Mouse (Mus musculus): ENCODE data around the gene Gckr. TPM values are rescaled to one million over a fixed set of nuclear protein-coding genes. Genes with fewer than 3 reads are reported as not detected.

Gene Gckr
- polyA plus RNA-seq, 1 experiment from 2014 or later = 0.20 TPM

DNA sequence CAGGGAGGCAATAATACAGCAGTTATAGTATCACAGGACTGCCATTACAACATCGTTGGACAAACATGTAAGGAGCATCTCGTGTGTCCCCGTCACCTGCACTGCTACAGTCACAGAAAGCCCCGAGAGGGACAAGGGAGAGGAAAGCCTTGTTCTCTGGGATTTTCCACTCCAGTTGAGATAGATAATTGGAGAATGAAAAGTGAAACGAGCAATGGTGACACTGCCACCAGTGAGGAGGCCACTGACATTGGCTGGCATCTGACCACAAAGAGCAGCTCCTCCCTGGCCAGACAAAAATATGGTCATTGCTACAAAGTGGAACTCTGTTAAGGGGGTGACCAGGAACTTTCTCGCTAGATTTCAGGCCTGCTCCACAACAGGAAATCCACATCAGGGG is 29.6 kb upstream of the Gckr start:
- 55% methylated on average over 6 of the region's 6 CpGs for WGBS
- H3K36me3 ChIP-seq = peaks cover 85% of the 10 kb centered on the region
- H3K4me1 ChIP-seq = no peaks in the 10 kb centered on the region
- no peak overlapping the region for H3K27ac ChIP-seq (replicated peaks)
- no peak for ATAC-seq (ENCODE audit: low FRiP score, low read depth)
- H3K9me3 ChIP-seq = no peaks in the 10 kb centered on the region
- no peak overlapping the region for H3K4me3 ChIP-seq
- H3K4me2 ChIP-seq (replicated peaks) = no peak overlapping the region
- H3K27me3 ChIP-seq = no peaks in the 10 kb centered on the region
- H3K9ac ChIP-seq (replicated peaks) = no peak overlapping the region

DNA sequence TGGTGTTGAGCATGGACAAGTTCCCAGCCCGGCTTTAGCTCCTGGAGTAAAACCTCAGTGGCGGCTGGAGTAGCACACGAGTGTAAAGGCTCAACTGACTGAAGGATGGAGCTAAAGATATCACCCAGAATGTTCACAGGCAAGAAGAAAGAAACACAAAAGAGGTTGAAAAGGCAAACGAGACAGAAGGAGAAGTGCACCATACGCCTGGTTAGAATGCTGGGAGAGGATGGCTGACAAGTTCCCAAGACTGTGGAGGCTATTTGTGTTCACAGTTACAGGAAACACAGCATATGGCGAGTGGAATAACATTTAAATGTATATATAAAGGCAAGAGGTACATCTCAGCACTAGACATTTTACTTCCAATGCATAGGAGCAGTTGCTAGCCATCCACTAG is 24.2 kb upstream of the Gckr start:
- ATAC-seq (ENCODE audit: low FRiP score, low read depth) = no peak
- no peak overlapping the region for H3K4me2 ChIP-seq (replicated peaks)
- no peaks in the 10 kb centered on the region for H3K4me1 ChIP-seq
- no peak overlapping the region for H3K27ac ChIP-seq (replicated peaks)
- 90% methylated on average over 6 of the region's 6 CpGs for WGBS
- H3K36me3 ChIP-seq = peaks cover 58% of the 10 kb centered on the region
- H3K4me3 ChIP-seq = no peak overlapping the region
- no peak overlapping the region for H3K9ac ChIP-seq (replicated peaks)
- no peaks in the 10 kb centered on the region for H3K9me3 ChIP-seq
- H3K27me3 ChIP-seq = no peaks in the 10 kb centered on the region

DNA sequence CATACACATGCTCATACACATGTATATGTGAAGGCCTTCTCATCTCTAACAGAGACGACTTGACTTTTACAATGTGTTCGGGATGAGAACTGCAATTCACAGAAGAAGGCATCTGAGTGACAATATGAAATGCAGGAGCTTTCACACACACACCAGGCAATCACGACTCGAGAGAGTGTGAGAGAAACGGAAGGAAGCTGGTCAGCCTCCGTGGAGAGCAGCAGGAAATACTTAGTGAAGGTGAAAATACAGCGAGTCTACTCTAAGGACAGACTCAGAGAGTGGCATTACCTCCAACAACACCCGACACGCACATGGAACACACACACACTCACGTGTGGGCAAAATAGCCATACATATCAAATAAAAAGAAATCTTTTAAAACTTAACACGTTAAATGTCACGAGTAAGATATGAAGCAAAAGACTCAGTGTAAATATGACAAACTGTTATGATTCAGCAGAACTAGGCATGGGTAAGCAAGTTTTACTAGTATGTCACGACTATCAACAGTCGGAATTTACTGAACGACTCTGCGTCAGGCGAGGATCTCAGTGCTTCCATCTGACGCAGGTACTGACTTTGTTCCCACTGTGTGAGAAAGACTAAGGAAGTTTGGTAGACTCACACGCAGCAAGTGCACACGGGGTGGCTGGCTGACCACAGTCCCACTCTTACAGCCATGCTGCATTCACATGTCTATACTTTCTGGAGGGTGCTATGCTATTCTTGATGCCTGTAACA is 17.8 kb upstream of the Gckr start:
- Histone ChIP-seq H3K36me3 (peaks cover 69% of the 10 kb centered on the region), H3K4me2 (replicated peaks) (no peak overlapping the region)
- WGBS = 89% methylated on average over 20 of the region's 20 CpGs

DNA sequence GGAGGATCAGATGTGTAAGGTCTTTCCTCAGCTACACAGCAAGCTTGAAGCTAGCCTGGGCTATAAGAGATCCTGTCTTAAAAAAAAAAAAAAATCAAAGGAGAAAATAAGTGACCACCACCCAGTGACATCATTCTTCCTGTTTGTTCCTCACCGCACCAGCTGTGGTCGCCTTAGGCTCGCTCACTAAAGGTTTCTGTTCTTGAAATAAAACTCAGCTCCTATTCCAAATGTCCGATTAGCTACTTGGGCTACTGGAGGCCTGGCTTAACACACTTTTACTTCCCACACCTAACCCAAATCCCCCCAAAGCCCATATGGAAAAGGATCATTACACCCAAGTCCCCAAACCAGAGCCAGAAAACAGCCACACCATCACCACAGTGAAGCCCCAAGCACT is 9.0 kb upstream of the Gckr start:
- Histone ChIP-seq H3K9me3 (no peaks in the 10 kb centered on the region), H3K27ac (replicated peaks) (no peak overlapping the region), H3K4me2 (replicated peaks) (no peak overlapping the region), H3K36me3 (peaks cover 36% of the 10 kb centered on the region), H3K4me3 (no peak overlapping the region), H3K4me1 (peaks cover 14% of the 10 kb centered on the region), H3K9ac (replicated peaks) (no peak overlapping the region), H3K27me3 (no peaks in the 10 kb centered on the region)
- WGBS = 92% methylated on average over 4 of the region's 4 CpGs
- ATAC-seq (ENCODE audit: low FRiP score, low read depth) = no peak

More for the DNA sequence above, 17.8 kb upstream of the Gckr start:
- no peak for ATAC-seq (ENCODE audit: low FRiP score, low read depth)
- Histone ChIP-seq H3K9ac (replicated peaks) (no peak overlapping the region), H3K4me3 (no peak overlapping the region), H3K4me1 (no peaks in the 10 kb centered on the region), H3K27me3 (no peaks in the 10 kb centered on the region), H3K9me3 (no peaks in the 10 kb centered on the region), H3K27ac (replicated peaks) (no peak overlapping the region)

DNA sequence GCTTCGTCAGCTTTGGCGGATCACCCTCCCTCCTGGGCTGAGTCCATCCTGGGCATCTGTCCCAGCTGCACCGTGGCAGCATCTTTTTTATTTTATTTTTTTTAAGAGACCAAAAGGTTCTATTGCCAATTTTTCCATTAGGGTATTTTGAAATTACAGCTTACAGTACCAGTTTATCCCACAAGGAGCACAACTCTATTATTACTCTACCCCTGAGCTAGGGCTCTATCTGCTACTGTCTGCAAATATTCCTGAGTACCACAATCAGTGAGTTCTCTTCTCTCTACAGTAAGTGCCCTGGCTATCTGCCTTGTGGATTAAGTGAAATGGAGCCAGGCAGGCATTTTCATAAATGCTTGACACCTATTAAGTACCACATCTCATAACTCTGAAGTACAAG is 8.6 kb upstream of the Gckr start:
- H3K4me1 ChIP-seq = peaks cover 14% of the 10 kb centered on the region
- H3K9ac ChIP-seq (replicated peaks) = no peak overlapping the region
- H3K4me3 ChIP-seq = no peak overlapping the region
- WGBS = 84% methylated on average over 3 of the region's 3 CpGs
- H3K27me3 ChIP-seq = no peaks in the 10 kb centered on the region
- H3K9me3 ChIP-seq = no peaks in the 10 kb centered on the region
- no peak overlapping the region for H3K4me2 ChIP-seq (replicated peaks)
- ATAC-seq (ENCODE audit: low FRiP score, low read depth) = no peak
- no peak overlapping the region for H3K27ac ChIP-seq (replicated peaks)
- peaks cover 31% of the 10 kb centered on the region for H3K36me3 ChIP-seq

DNA sequence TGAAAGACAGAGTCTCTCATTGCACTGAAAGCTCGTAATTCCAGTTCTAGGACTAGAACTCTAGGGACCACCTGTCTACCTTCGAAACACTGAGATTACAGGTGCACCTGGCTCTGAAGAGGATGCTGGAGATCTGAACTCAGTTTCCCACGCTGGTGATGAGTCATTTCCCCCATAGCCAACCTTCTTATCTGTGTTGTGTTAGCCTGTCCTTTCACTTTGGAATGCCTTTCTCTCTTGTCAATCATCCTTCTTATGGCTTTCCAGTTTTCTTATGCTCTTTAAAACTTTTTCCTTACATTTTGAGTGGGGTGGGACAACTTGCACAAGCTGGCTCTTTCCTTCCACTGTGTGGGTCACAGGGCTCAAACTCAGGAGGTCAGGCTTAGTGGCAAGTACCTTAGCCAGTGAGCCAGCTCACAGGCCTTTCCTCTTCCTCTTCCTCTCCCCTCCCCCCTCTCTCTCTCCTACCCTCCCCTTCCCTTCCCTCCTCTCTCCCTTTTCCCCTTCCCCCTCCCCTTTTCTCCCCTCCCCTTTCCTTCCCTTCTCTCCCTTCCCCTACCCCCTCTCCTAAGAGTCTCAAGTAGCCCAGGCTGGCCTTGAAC is 7.5 kb upstream of the Gckr start:
- Histone ChIP-seq H3K27me3 (no peaks in the 10 kb centered on the region), H3K36me3 (peaks cover 30% of the 10 kb centered on the region), H3K4me2 (replicated peaks) (peak overlapping the region; percentile 84), H3K4me1 (peaks cover 24% of the 10 kb centered on the region), H3K9ac (replicated peaks) (no peak overlapping the region), H3K9me3 (no peaks in the 10 kb centered on the region), H3K27ac (replicated peaks) (no peak overlapping the region), H3K4me3 (peak overlapping the region; percentile 51; the same call in 1 of the 2 replicates)
- 79% methylated on average over 3 of the region's 3 CpGs for WGBS
- no peak for ATAC-seq (ENCODE audit: low FRiP score, low read depth)

DNA sequence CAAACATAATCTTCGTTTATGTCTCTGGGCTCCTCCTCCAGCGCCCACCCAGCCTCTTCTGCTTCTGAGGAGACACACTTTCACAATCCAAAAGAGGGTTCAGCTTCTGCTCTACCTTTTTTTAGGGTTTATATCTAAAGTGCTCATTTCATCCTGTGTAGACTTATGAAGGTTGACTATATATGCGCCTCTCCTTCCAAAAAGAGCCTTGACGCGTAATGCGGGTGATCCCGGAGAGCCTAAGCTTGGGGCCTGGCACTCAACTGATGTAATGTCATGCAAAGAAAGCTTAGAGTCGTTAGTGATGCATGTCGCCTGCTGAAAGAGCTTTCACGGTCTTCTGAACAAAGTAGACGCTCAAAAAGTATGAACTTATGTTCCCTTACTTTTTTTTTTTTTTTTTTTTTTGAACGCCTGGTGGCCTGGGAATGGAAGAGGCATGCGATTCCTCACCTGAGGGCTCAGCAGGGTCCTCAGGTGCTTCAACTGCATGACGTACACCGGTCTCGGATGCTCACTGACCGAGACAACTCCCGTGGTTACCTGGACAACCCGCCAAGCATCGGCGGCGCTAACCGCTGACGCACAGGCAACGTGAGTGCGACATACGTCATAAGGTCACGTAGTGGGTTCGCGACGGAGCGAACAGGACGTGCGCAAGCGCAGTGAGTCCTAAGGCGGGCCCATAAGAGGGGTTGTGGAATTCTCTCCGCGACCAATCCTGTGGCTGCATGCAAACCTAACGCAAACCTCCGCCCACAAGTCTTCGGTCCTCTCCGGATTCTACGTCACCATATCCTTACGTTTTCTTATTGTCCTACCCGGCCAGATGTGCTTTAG is 6.5 kb upstream of the Gckr start, which contains the start of gene Ift172:
Gene Ift172, minus strand, starts transcription at position 596 of the 840 bp plus-strand sequence.
- Histone ChIP-seq H3K27ac (replicated peaks) (peak within 1 kb of the TSS; percentile 81), H3K4me3 (peak within 1 kb of the TSS; percentile 51), H3K36me3 (peaks cover 20% of the 10 kb centered on the region), H3K4me2 (replicated peaks) (peak within 1 kb of the TSS; percentile 84), H3K4me1 (peaks cover 30% of the 10 kb centered on the region), H3K9me3 (no peaks in the 10 kb centered on the region), H3K27me3 (no peaks in the 10 kb centered on the region), H3K9ac (replicated peaks) (peak within 1 kb of the TSS; percentile 59)
- 3% methylated on average over 45 of the region's 45 CpGs for WGBS
- ATAC-seq (ENCODE audit: low FRiP score, low read depth) = peak; percentile 84

DNA sequence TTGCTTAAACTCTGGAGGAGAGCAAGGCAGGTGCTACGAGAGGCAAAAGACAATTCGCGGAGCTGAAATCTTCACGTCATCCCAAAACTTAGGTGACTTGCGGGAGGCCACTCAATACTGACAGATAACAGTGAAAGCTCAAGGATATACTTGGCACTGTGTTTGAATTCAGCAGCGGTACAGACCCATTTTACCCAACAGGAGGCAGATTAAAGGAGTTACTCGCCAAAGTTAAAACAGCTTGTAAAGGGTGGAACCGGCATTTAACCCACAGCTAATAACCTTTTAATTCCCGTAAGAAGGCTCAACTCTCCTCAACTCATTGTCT is 5.9 kb upstream of the Gckr start:
- Histone ChIP-seq H3K4me1 (peaks cover 30% of the 10 kb centered on the region), H3K27me3 (no peaks in the 10 kb centered on the region), H3K9me3 (no peaks in the 10 kb centered on the region), H3K9ac (replicated peaks) (peak overlapping the region; percentile 59), H3K4me2 (replicated peaks) (peak overlapping the region; percentile 84), H3K36me3 (peaks cover 14% of the 10 kb centered on the region; the same call in 1 of the 2 replicates), H3K27ac (replicated peaks) (peak overlapping the region; percentile 81), H3K4me3 (peak overlapping the region; percentile 51)
- 3% methylated on average over 9 of the region's 9 CpGs for WGBS
- no peak for ATAC-seq (ENCODE audit: low FRiP score, low read depth)

DNA sequence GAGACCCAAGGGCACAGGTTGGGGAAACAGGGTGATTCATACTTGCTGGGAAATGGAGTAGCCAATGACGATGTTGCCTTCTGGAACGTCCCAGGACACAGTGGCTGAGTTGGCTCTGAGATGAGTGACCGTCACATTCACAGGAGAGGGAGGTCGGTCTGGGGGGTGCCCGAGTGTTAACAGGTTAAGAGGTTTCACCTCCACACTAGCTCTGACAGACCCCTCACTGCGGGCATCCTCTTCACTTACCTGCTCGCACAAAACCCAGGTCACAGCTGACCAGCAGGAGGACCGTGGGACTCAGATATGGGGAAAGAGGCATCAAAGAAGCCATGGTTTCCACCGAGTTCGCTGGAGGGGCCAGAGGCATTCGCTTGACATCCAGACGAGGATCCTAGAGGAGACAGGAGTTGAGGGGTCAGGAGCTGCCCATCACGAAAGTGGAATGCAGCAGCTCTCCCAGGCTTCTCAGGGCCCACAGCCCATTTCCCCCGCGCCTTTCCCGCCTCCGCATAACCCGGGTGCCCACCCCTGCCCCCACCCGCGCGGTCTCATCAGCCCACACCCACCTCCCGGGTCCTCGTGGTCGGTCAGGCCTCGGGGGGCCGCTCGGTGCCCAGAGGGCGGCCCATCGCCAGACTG is 2.2 kb upstream of the Gckr start:
- H3K9ac ChIP-seq (replicated peaks) = peak overlapping the region; percentile 93
- H3K4me3 ChIP-seq = peak overlapping the region; percentile 82
- H3K27me3 ChIP-seq = peaks cover 6% of the 10 kb centered on the region; the same call in 1 of the 2 replicates
- ATAC-seq (ENCODE audit: low FRiP score, low read depth) = no peak
- WGBS = 5% methylated on average over 26 of the region's 29 CpGs
- no peaks in the 10 kb centered on the region for H3K9me3 ChIP-seq
- H3K36me3 ChIP-seq = 0 out of 2 replicates have a peak, but pooled peaks cover 8% of the 10 kb centered on the region
- peaks cover 28% of the 10 kb centered on the region for H3K4me1 ChIP-seq
- H3K27ac ChIP-seq (replicated peaks) = peak overlapping the region; percentile 88
- peak overlapping the region; percentile 87 for H3K4me2 ChIP-seq (replicated peaks)

DNA sequence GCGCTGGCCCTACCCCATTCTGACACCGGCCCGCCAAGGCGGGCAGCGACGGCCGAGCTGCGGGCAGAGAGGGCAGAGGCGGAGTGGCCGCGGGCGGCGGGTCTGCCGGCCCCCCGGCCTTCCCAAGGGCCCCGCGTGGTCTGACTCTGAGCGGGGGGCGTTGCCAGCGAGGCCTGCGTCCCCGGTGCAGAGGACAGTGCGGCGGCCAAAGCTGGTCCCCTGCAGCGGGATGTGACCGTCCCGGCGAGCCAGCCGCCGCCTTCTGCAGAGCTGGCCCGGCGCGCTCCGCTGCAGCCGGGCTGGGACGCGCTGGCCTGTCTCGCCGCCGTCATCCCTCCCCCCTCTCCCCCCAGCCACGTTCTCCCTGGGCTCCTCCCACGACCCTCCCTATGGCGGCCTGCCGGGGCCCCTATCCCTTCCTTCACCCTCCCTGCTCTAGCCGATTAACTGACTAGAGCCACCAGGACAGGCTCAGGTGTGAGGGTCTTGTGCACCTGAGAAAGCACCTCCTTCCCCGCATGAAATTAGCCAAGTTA is 1.6 kb upstream of the Gckr start, which contains the start of gene Fndc4:
Gene Fndc4, minus strand, starts transcription at position 475 of the 536 bp plus-strand sequence.
- peak within 1 kb of the TSS; percentile 87 for H3K4me2 ChIP-seq (replicated peaks)
- peak within 1 kb of the TSS; percentile 93 for H3K9ac ChIP-seq (replicated peaks)
- 0 out of 2 replicates have a peak, but pooled peaks cover 8% of the 10 kb centered on the region for H3K36me3 ChIP-seq
- H3K4me1 ChIP-seq = peaks cover 23% of the 10 kb centered on the region
- no peaks in the 10 kb centered on the region for H3K9me3 ChIP-seq
- H3K4me3 ChIP-seq = peak within 1 kb of the TSS; percentile 82
- H3K27me3 ChIP-seq = peaks cover 6% of the 10 kb centered on the region; the same call in 1 of the 2 replicates
- ATAC-seq (ENCODE audit: low FRiP score, low read depth) = peak; percentile 83
- under 1% methylated on average over 32 of the region's 46 CpGs for WGBS
- H3K27ac ChIP-seq (replicated peaks) = peak within 1 kb of the TSS; percentile 88

DNA sequence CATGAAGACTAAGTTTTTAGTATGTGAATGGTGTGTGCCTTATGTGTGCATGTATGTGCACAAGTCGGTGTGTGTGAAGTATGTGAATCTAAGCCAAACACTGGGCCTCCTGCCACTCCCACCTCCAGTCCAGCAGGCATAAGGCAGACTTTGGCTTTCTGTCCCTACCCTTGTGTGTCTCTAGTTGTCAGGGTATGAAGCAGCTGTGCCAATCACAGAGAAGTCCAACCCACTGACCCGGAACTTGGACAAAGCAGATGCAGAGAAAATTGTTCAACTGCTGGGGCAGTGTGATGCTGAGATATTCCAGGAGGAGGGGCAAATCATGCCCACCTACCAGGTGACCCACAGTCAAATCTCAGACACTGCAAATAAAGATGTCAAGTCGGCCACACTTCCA is 738 bp downstream of the Gckr start:
- H3K27ac ChIP-seq (replicated peaks) = no peak overlapping the region
- ATAC-seq (ENCODE audit: low FRiP score, low read depth) = no peak
- H3K4me2 ChIP-seq (replicated peaks) = no peak overlapping the region
- H3K9ac ChIP-seq (replicated peaks) = no peak overlapping the region
- H3K9me3 ChIP-seq = no peaks in the 10 kb centered on the region
- peaks cover 6% of the 10 kb centered on the region; the same call in 1 of the 2 replicates for H3K27me3 ChIP-seq
- H3K36me3 ChIP-seq = 0 out of 2 replicates have a peak, but pooled peaks cover 8% of the 10 kb centered on the region
- 81% methylated on average over 3 of the region's 3 CpGs for WGBS
- no peak overlapping the region for H3K4me3 ChIP-seq
- peaks cover 16% of the 10 kb centered on the region for H3K4me1 ChIP-seq
